ENCODE assay signal across 8 mouse cellular contexts in the genomic region with DNA sequence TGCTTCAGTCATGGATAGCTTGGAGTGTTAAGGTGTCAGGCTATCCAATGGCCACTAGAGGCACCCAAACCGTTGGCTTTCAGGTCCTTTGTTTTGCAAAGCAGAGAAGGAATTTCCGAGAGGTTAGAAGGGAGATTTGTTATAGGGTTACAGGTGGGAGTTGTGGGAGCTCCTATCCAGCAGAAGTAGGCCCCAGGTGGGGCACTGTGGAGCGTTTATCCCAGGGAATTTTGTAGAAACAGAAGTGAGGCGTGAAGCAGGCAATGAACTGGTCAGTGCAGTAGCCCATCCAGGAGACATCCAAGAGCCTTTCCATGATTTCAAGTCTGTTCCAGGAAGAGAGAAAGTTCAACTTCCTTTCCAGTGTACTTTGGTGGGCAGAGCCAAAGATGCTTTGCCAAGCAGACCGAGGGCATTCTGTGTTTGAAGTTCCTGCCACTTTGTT. TPM values are rescaled to one million over a fixed set of nuclear protein-coding genes. Genes with fewer than 3 reads are reported as not detected.
DNase-seq lines count a peak whose midpoint lies in the region; ATAC-seq and TF ChIP-seq lines count a peak whose summit lies in the region.

No protein-coding gene starts in this region.

- TF ChIP-seq CTCF in kidney, postnatal 0 days (IDR thresholded peaks at IDR 0.05; ENCODE audit: low read depth): peak; percentile 74

- H3K9me3 ChIP-seq in megakaryocyte, embryonic 14.5 days: no peaks in the 10 kb centered on the region
- peaks cover 14% of the 10 kb centered on the region for H3K9me3 ChIP-seq in heart, embryonic 12.5 days (replicated peaks)
- no peaks in the 10 kb centered on the region for H3K9me3 ChIP-seq in kidney, postnatal 0 days (replicated peaks; ENCODE audit: low read length)

- peak; percentile 78 for DNase-seq in kidney, postnatal 0 days (ENCODE audit: low spot score)
- DNase-seq in mesoderm, embryonic 11.5 days (ENCODE audit: low read depth, low spot score): peak; percentile 62
- DNase-seq in gastrocnemius, postnatal 14 days: no peak

- no peaks in the 10 kb centered on the region for H3K36me3 ChIP-seq in megakaryocyte, embryonic 14.5 days (replicated peaks; ENCODE audit: low read length)
- H3K36me3 ChIP-seq in heart, embryonic 12.5 days: no peaks in the 10 kb centered on the region; the same call in 1 of the 2 replicates
- H3K36me3 ChIP-seq in kidney, postnatal 0 days (ENCODE audit: insufficient read depth, low read length): no peaks in the 10 kb centered on the region

- 5% methylated on average over 5 of the region's 5 CpGs for WGBS in heart, embryonic 12.5 days
- 5% methylated on average over 5 of the region's 5 CpGs for WGBS in kidney, postnatal 0 days

- peak overlapping the region; percentile 61 for H3K4me2 ChIP-seq in heart, embryonic 12.5 days
- peak overlapping the region; percentile 74 for H3K4me2 ChIP-seq in kidney, postnatal 0 days (ENCODE audit: low read length)

- peak overlapping the region; percentile 34 for H3K4me3 ChIP-seq in megakaryocyte, embryonic 14.5 days (replicated peaks)
- peak overlapping the region; percentile 29 for H3K4me3 ChIP-seq in heart, embryonic 12.5 days
- H3K4me3 ChIP-seq in kidney, postnatal 0 days (replicated peaks; ENCODE audit: low read depth, low read length): no peak overlapping the region

- no peak overlapping the region; the same call in 1 of the 2 replicates for H3K9ac ChIP-seq in heart, embryonic 12.5 days
- peak overlapping the region; percentile 37; the same call in 1 of the 2 replicates for H3K9ac ChIP-seq in kidney, postnatal 0 days (ENCODE audit: low read depth, low read length)

- H3K27me3 ChIP-seq in megakaryocyte, embryonic 14.5 days (replicated peaks): no peaks in the 10 kb centered on the region
- no peaks in the 10 kb centered on the region for H3K27me3 ChIP-seq in heart, embryonic 12.5 days (replicated peaks)
- H3K27me3 ChIP-seq in kidney, postnatal 0 days (ENCODE audit: insufficient read depth, low read length): no peaks in the 10 kb centered on the region

- H3K4me1 ChIP-seq in megakaryocyte, embryonic 14.5 days: peaks cover 39% of the 10 kb centered on the region
- peaks cover 9% of the 10 kb centered on the region; the same call in 1 of the 2 replicates for H3K4me1 ChIP-seq in heart, embryonic 12.5 days (replicated peaks)
- H3K4me1 ChIP-seq in kidney, postnatal 0 days (replicated peaks; ENCODE audit: insufficient read depth, low read length): no peaks in the 10 kb centered on the region

- intact Hi-C loops in gastrocnemius, postnatal 14 days (cut with DNase I; ENCODE audit: low total_unique reads): no loop called here

- no peak for ATAC-seq in megakaryocyte, adult 5-6 weeks (ENCODE audit: poor library complexity, severe bottlenecking)
- ATAC-seq in common myeloid progenitor, adult 5-6 weeks (replicated peaks; ENCODE audit: low read depth, poor library complexity, severe bottlenecking): peak; percentile 12
- ATAC-seq in heart, embryonic 12.5 days (ENCODE audit: insufficient number of reproducible peaks, low FRiP score): no peak
- no peak for ATAC-seq in kidney, postnatal 0 days (replicated peaks; ENCODE audit: low FRiP score, low read depth)
- ATAC-seq in erythroid progenitor cell, adult 5-6 weeks (replicated peaks; ENCODE audit: low FRiP score, poor library complexity, severe bottlenecking): no peak

- H3K27ac ChIP-seq in heart, embryonic 12.5 days (ENCODE audit: poor library complexity, severe bottlenecking): peak overlapping the region; percentile 67
- H3K27ac ChIP-seq in kidney, postnatal 0 days: peak overlapping the region; percentile 97

RNA-seq across cellular contexts. Expression of a gene that starts 1.6 kb away (rescaled TPM):
- 4.6 and 9.8 TPM in 2 replicates for polyA plus RNA-seq in megakaryocyte, embryonic 14.5 days (2012; ENCODE audit: insufficient read depth, low replicate concordance)
- total RNA-seq in megakaryocyte, adult 5-6 weeks (2015): 8.7 and 11.4 TPM in 2 replicates
- 12.7 and 13.2 TPM in 2 replicates for total RNA-seq in megakaryocyte, adult 5-6 weeks (2017)
- 4.8 and 13.0 TPM in 2 replicates for total RNA-seq in common myeloid progenitor, adult 5-6 weeks (2017)
- polyA plus RNA-seq in heart, embryonic 12.5 days (2016; fragmentation: Nextera tagmentation; extraction: Ambion mirVana): 12.4 and 13.3 TPM in 2 replicates
- polyA plus RNA-seq in kidney, postnatal 0 days (2015; fragmentation: Nextera tagmentation; extraction: Ambion mirVana): 14.8 and 14.9 TPM in 2 replicates
- not detected in 2 replicates for total RNA-seq in erythroid progenitor cell, adult 5-6 weeks (2015; ENCODE audit: low replicate concordance)
- 5.5 TPM in 1 of 2 replicates, not detected in the other for total RNA-seq in erythroid progenitor cell, adult 5-6 weeks (2017; ENCODE audit: low replicate concordance)
- total RNA-seq in gastrocnemius, postnatal 14 days (2021): 1 to 10 TPM; 2.1 to 2.5 TPM

RNA-seq across cellular contexts. Expression of a gene that starts 33.4 kb away (rescaled TPM):
- polyA plus RNA-seq in megakaryocyte, embryonic 14.5 days (2012; ENCODE audit: insufficient read depth, low replicate concordance): 0.94 TPM in 1 of 2 replicates, not detected in the other
- not detected in 2 replicates for total RNA-seq in megakaryocyte, adult 5-6 weeks (2015)
- not detected in 2 replicates for total RNA-seq in megakaryocyte, adult 5-6 weeks (2017)
- total RNA-seq in common myeloid progenitor, adult 5-6 weeks (2017): not detected in 2 replicates
- not detected in 2 replicates for polyA plus RNA-seq in heart, embryonic 12.5 days (2016; fragmentation: Nextera tagmentation; extraction: Ambion mirVana)
- polyA plus RNA-seq in kidney, postnatal 0 days (2015; fragmentation: Nextera tagmentation; extraction: Ambion mirVana): not detected in 2 replicates
- total RNA-seq in erythroid progenitor cell, adult 5-6 weeks (2015; ENCODE audit: low replicate concordance): not detected in 2 replicates
- not detected in 2 replicates for total RNA-seq in erythroid progenitor cell, adult 5-6 weeks (2017; ENCODE audit: low replicate concordance)
- total RNA-seq in gastrocnemius, postnatal 14 days (2021): not detected

RNA-seq across cellular contexts. Expression of a gene that starts 57.3 kb away (rescaled TPM):
- polyA plus RNA-seq in megakaryocyte, embryonic 14.5 days (2012; ENCODE audit: insufficient read depth, low replicate concordance): not detected in 2 replicates
- 12.3 and 15.1 TPM in 2 replicates for total RNA-seq in megakaryocyte, adult 5-6 weeks (2015)
- 16.3 and 16.8 TPM in 2 replicates for total RNA-seq in megakaryocyte, adult 5-6 weeks (2017)
- 15.5 and 18.8 TPM in 2 replicates for total RNA-seq in common myeloid progenitor, adult 5-6 weeks (2017)
- not detected in 2 replicates for polyA plus RNA-seq in heart, embryonic 12.5 days (2016; fragmentation: Nextera tagmentation; extraction: Ambion mirVana)
- polyA plus RNA-seq in kidney, postnatal 0 days (2015; fragmentation: Nextera tagmentation; extraction: Ambion mirVana): 0.08 and 0.20 TPM in 2 replicates
- 1.8 and 4.6 TPM in 2 replicates for total RNA-seq in erythroid progenitor cell, adult 5-6 weeks (2015; ENCODE audit: low replicate concordance)
- total RNA-seq in erythroid progenitor cell, adult 5-6 weeks (2017; ENCODE audit: low replicate concordance): 2.2 TPM in 1 of 2 replicates, not detected in the other
- not detected for total RNA-seq in gastrocnemius, postnatal 14 days (2021)
